Mouse (Mus musculus): ENCODE measurements around the gene Ovch2.
"Not testable (repeated sequence)": the region's sequence is repeated elsewhere in the genome, so short reads cannot be mapped to it uniquely, and the experiment has no call there.

Ovch2 gene

GRCm38 (mm10) chr7:107801108-107801507 lies at the start of gene Ovch2:
TSS of gene Ovch2 (minus strand) at chr7:107801208.
- CTCF ChIA-PET, result no interaction called here

DNA sequence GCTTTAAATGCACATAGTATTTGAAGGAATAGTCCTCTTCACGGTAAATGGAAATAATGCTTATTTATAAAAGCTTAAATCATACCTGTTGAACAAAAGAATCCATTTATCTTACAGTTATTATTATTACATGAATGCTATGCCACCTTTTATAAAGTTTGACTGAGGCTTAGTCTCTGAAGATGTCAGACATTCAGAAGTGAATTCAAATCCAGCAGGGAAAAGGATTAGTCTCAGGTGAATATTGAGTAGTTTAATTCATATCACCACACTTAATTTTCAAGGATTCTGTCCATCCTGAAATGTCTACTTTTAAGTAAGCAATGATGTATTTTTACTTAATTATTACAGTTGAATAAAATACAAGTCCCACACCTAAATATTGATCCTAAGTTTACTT lies 46.4 kb upstream of the Ovch2 start, which contains the start of gene Olfr470:
Gene Olfr470 (minus strand): TSS at position 101 of the 400 bp plus-strand sequence.
- CTCF ChIA-PET, result not testable (repeated sequence)

DNA sequence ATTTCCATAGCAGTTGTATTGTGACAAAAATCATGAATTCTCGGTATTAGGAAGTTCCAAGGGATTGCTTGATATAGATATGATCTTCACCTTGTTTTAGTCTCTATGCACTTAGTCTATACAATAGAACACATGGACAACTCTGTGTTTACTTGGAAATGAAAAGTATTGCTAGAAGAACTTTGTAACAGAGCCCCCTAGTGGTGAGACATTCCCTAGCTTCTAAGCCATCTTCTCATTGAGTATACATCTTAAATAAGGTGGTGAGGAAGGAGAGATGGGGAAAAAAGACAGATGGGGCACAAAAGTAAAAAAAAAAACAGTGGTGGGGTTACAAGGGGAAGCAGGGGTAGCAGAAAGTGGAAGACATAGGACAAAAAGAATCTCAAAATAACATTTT lies 40.7 kb upstream of the Ovch2 start:
- CTCF ChIA-PET, result no interaction called here

DNA sequence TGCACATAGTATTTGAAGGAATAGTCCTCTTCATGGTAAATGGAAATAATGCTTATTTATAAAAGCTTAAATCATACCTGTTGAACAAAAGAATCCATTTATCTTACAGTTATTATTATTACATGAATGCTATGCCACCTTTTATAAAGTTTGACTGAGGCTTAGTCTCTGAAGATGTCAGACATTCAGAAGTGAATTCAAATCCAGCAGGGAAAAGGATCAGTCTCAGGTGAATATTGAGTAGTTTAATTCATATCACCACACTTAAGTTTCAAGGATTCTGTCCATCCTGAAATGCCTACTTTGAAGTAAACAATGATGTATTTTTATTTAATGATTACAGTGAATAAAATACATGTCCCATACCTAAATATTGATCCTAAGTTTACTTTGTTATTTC lies 24.4 kb upstream of the Ovch2 start, which contains the start of gene Olfr469:
Gene Olfr469 (minus strand): TSS at position 101 of the 400 bp plus-strand sequence.
- CTCF ChIA-PET, result not testable (repeated sequence)

DNA sequence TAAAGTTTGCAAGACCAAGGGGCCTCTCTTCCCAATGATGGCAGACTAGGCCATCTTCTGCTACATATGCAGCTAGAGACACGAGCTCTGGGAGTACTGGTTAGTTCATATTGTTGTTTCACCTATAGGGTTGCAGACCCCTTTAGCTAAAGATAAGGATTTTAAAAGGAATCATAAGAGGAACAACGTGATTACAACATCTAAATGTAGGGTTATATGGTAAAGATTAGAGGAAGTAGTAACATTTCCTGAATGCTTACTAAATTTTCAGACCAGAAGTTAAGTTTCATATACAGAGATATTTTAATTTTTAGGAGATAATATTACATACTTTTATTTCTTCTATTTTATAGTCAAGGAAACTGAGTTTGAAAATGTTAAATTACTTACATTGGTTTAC lies 22.9 kb upstream of the Ovch2 start:
- CTCF ChIA-PET, result interaction anchor here (0.6 kb wide), 1 partner anchor 1213 kb away, joined by 4 read pairs; no protein-coding TSS in a partner anchor

GRCm38 (mm10) chr7:107819442-107819841 lies 18.4 kb upstream of the Ovch2 start:
- CTCF ChIA-PET, result interaction anchor here (0.6 kb wide), 1 partner anchor 1548 kb away, joined by 4 read pairs; no protein-coding TSS in a partner anchor

DNA sequence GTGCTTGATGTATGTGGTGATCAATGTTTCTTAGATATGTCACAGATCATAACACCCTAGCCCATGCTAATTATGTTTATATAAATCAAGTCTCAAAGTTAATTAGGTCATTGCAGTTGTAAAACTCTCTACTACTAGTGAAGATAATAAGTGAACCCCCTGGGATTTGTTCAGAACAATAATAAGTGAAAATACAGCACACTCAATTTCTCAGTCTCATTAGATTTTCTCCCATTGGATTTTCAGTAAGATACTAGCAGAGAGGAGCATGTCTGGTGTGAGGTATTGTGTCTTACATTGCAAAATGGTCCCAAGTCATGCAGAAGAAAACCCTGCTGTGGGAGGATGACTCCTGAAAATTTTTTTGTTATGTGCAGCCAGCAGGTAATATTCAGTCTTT lies 11.0 kb upstream of the Ovch2 start, which contains the start of gene Olfr467:
Gene Olfr467 (plus strand): TSS at position 301 of the 400 bp plus-strand sequence.
- CTCF ChIA-PET, result interaction anchor here (0.7 kb wide), 1 partner anchor 939 kb away, joined by 5 read pairs; the partner anchor contains the start of gene Olfr513

GRCm38 (mm10) chr7:107802138-107802537 lies 1.1 kb upstream of the Ovch2 start:
- CTCF ChIA-PET, result no interaction called here

- CTCF ChIA-PET, result no interaction called here
Observed at GRCm38 (mm10) chr7:107796500-107796899, 4.5 kb downstream of the Ovch2 start.

- CTCF ChIA-PET, result no interaction called here
Observed at GRCm38 (mm10) chr7:107787977-107788620, 12.9 kb downstream of the Ovch2 start.

DNA sequence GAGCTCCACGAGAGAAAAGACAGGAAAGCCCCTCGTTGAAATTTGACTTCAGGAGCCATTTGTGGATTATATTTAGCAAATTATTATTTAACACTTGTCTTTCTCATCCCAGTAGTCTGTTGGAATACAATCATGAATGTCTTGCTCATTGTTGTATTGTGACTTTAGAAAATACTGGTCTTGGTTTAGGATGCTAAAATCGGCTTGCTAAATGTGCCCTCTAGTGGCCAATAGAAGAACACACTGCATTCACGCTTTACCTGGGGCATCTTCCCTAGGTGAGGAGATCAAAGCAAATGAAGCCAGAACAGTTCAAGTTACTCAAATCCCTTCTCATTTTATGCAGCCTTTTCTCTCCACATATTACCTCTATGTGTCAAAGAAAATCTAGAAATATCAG lies 21.4 kb downstream of the Ovch2 start:
- CTCF ChIA-PET, result interaction anchor here (1.1 kb wide), 1 partner anchor 73 kb away, joined by 3 read pairs; no protein-coding TSS in a partner anchor

DNA sequence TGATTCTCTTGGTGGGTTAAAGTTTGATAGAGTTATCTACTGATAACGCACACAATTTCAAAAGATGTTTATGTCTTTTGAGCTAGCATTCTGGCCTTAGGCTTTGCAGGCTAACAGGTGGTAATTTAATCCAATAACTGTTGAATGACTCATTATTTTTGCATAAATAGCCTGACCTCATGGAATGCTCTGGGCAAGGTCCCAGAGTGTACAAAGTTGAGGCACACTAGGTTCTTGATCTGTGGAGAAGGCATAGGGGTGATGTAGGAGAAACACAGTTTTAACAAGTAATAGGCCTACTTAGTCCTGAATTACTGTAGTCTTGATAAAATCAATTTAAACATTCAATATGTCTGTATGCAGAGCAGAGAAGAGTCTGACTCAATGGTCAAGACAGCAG lies 22.8 kb downstream of the Ovch2 start:
- CTCF ChIA-PET, result no interaction called here

GRCm38 (mm10) chr7:107770812-107771211 lies 30.2 kb downstream of the Ovch2 start:
- CTCF ChIA-PET, result no interaction called here

- CTCF ChIA-PET, result no interaction called here
Observed at GRCm38 (mm10) chr7:107757308-107758151, 43.5 kb downstream of the Ovch2 start, which contains the start of gene Cyb5r2. TSS of gene Cyb5r2 (minus strand) at chr7:107758032.

DNA sequence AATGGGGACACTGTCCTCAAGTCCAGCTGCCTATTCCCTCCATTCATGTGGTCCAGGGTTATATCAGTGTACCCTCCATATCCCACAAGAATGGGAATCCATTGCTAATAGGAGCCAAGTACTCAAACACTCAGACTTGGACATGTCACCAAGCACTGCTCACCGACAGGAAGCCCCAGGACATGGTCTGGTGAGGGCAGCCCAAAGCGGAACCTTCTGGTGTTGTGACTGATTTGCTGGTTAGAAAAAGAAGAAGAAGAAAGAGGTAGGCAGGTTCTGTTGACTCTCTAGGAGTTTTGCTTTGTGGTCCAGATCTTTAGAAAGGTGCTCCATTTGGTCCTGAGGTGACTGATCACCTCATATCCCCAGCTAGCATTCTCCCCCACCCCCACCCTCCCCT lies 44.3 kb downstream of the Ovch2 start:
- CTCF ChIA-PET, result no interaction called here

GRCm38 (mm10) chr7:107755905-107756304 lies 45.1 kb downstream of the Ovch2 start:
- CTCF ChIA-PET, result no interaction called here

- CTCF ChIA-PET, result no interaction called here
Observed at GRCm38 (mm10) chr7:107752031-107752520, 48.9 kb downstream of the Ovch2 start.

DNA sequence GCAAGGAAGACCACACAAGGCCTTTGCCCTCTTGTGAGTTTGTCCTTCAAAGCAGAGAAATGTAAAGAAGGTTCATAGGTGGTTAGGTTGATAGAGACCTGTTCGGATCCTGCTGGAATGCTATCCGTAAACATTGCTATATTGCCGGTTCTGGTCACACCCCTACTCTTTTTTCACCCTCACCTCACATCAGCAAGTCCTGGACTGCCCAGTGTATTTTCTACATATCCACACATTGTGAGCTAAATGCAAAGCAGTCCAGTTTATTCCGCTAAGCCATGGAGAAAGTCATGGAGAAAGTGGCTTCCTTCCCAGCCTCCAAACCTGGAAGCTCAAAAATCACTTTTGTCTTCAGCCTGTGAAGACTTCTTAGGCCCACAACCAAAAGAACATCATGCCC lies 51.3 kb downstream of the Ovch2 start:
- CTCF ChIA-PET, result no interaction called here

- CTCF ChIA-PET, result interaction anchor here (0.6 to 0.8 kb wide), 2 partner anchors 42 to 88 kb away, joined by 3 read pairs; no protein-coding TSS in a partner anchor
Observed at GRCm38 (mm10) chr7:107749270-107749669, 51.7 kb downstream of the Ovch2 start.

- CTCF ChIA-PET, result interaction anchor here (0.6 kb wide), 1 partner anchor 37 kb away, joined by 3 read pairs; no protein-coding TSS in a partner anchor
Observed at GRCm38 (mm10) chr7:107747954-107748353, 53.1 kb downstream of the Ovch2 start.

DNA sequence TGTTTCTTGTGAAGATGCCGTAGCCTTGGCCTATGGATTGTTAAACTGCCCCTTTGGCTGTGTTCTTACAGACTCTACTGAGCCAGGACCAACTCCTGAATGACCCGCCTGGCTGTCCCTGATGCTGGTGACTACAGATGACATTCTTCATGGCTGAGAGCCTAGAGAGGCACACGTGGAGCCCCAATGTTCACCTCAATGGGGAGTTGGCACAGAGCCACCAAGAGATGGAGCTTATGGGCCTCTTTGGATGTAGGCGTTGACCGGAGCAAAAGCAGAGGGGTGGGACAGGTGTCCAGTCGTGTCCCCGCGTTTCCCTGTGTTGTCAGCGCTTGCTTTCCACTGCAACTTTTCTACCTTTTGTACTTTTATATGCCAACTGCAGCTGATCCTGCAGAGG lies 53.5 kb downstream of the Ovch2 start:
- CTCF ChIA-PET, result interaction anchor here (0.6 kb wide), 1 partner anchor 37 kb away, joined by 3 read pairs; no protein-coding TSS in a partner anchor

DNA sequence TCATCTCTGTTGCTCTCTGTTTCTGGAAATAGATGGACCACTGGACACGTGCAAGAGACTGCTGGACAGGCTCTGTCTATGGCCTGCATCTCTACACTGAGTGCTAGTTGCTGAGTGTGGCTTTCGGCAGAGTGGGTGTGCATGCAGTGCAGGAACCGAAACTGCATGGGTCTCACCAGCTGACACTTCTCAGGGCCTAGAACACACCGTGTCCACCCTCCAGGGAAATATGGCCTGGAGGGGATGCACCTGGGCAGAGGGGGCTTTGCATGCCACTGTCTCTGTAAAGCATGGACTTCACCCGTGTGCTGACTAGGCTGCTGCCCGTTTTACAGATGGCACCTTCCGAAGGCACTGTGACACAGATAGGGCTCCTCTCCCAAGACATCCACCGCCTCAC lies 55.0 kb downstream of the Ovch2 start:
- CTCF ChIA-PET, result no interaction called here
